Mouse (Mus musculus) midbrain, embryonic 14.5 days (tissue): ENCODE results near the gene Psmc3ip. TPM values are rescaled to one million over a fixed set of nuclear protein-coding genes. Genes with fewer than 3 reads are reported as not detected.

Experiments used
- ATAC-seq: fragments of 200-750 bp; cut with Nextera tagmentation; 2 replicates; pipeline ENCODE4 v1.8.0; 2017; ENCODE audit warnings: moderate number of reproducible peaks, moderate library complexity; ENCODE audit not compliant: low FRiP score, low TSS enrichment
- DNase-seq: peaks from one replicate; pipeline ENCODE4 v3.0.0-alpha.2; 2015
- H3K27ac ChIP-seq: fragments of 300-500 bp; sonication (generic); replicated peaks from 2 replicates; pipeline ENCODE4 v1.5.1; 2014; ENCODE audit warnings: mild to moderate bottlenecking, low read depth, low read length, moderate library complexity
- H3K27me3 ChIP-seq: fragments of 300-500 bp; sonication (generic); 2 replicates; pipeline ENCODE4 v1.6.1; 2014; ENCODE audit warnings: low read length, control low read depth, mixed read lengths; ENCODE audit not compliant: control insufficient read depth, insufficient read depth
- H3K36me3 ChIP-seq: fragments of 300-500 bp; sonication (generic); 2 replicates; pipeline ENCODE4 v1.6.1; 2014; ENCODE audit warnings: low read length, control low read depth; ENCODE audit not compliant: control insufficient read depth, insufficient read depth
- H3K4me1 ChIP-seq: fragments of 300-500 bp; sonication (generic); 2 replicates; pipeline ENCODE4 v1.6.1; 2014; ENCODE audit warnings: mild to moderate bottlenecking, antibody characterized with exemption, low read length, control low read depth; ENCODE audit not compliant: control insufficient read depth, insufficient read depth
- H3K4me2 ChIP-seq: fragments of 300-500 bp; sonication (generic); 2 replicates; pipeline ENCODE4 v1.6.1; 2014; ENCODE audit warnings: mild to moderate bottlenecking, low read length, moderate library complexity
- H3K4me3 ChIP-seq: fragments of 300-500 bp; sonication (generic); replicated peaks from 2 replicates; pipeline ENCODE4 v1.5.1; 2014; ENCODE audit warnings: low read depth, low read length
- H3K9ac ChIP-seq: fragments of 300-500 bp; sonication (generic); replicated peaks from 2 replicates; pipeline ENCODE4 v1.6.1; 2014; ENCODE audit warnings: mild to moderate bottlenecking, low read length, moderate library complexity
- H3K9me3 ChIP-seq: fragments of 300-500 bp; sonication (generic); 2 replicates; pipeline ENCODE4 v1.6.1; 2016; ENCODE audit warnings: low read length, control low read depth, mixed read lengths; ENCODE audit not compliant: control insufficient read depth
- WGBS: fragments of 180-500 bp; shearing (Covaris S2); extraction: QIAGEN DNeasy Blood & Tissue Kit; methylation state at CpG from one replicate; pipeline ENCODE4 v1.1.7; 2014; 5-methylcytosine and 5-hydroxymethylcytosine counted together
- microRNA-seq: library from miRNA; unstranded; fragments of <30 nt; microRNA quantifications from one replicate; pipeline ENCODE4, GENCODE M21; 2016
- polyA plus RNA-seq: library from polyadenylated mRNA; unstranded; fragments of >200 nt; fragmentation: Nextera tagmentation; extraction: Ambion mirVana; gene quantifications from 2 replicates; pipeline ENCODE4 v1.2.1, GENCODE M21; 2014

The Psmc3ip gene
- polyA plus RNA-seq, 1 experiment from 2014 or later, result 19.2 TPM

GRCm38 (mm10) chr11:101045826-101046225 lies 49.4 kb downstream of the Psmc3ip start:
- no peak for ATAC-seq
- H3K9me3 ChIP-seq, result no peaks in the 10 kb centered on the region
- no peak overlapping the region for H3K9ac ChIP-seq
- WGBS, result 92% methylated on average over 4 of the region's 4 CpGs
- H3K27ac ChIP-seq, result no peak overlapping the region
- no peak overlapping the region for H3K4me2 ChIP-seq
- no peak for DNase-seq
- no peaks in the 10 kb centered on the region for H3K27me3 ChIP-seq
- H3K36me3 ChIP-seq, result peaks cover 98% of the 10 kb centered on the region
- H3K4me1 ChIP-seq, result no peaks in the 10 kb centered on the region
- H3K4me3 ChIP-seq, result no peak overlapping the region

Small RNA genes lying within 50 kb of the gene (microRNA-seq; reads per million reads assigned to microRNA genes)
- gene Gm27626, result not detected

Other genes with a start within 250 kb of the Psmc3ip start
- 17.2 and 18.6 TPM in 2 replicates for gene Stat5b, start 244.7 kb downstream of the Psmc3ip start, polyA plus RNA-seq
- 1.7 and 1.9 TPM in 2 replicates for gene Stat5a, start 236.1 kb downstream of the Psmc3ip start, polyA plus RNA-seq
- 29.6 and 30.6 TPM in 2 replicates for gene Stat3, start 155.9 kb downstream of the Psmc3ip start, polyA plus RNA-seq
- 8.0 and 16.3 TPM in 2 replicates for gene Cavin1, start 124.5 kb downstream of the Psmc3ip start, polyA plus RNA-seq
- gene Atp6v0a1, start 86.0 kb downstream of the Psmc3ip start, polyA plus RNA-seq, result 115 and 119 TPM in 2 replicates
- gene Naglu, start 25.4 kb downstream of the Psmc3ip start, polyA plus RNA-seq, result 9.5 and 9.8 TPM in 2 replicates
- gene Hsd17b1, start 17.0 kb downstream of the Psmc3ip start, polyA plus RNA-seq, result 0.16 and 0.43 TPM in 2 replicates
- 43.6 and 44.4 TPM in 2 replicates for gene Coasy, start 12.9 kb downstream of the Psmc3ip start, polyA plus RNA-seq
- gene Mlx, start 8.2 kb downstream of the Psmc3ip start, polyA plus RNA-seq, result 92.9 and 100 TPM in 2 replicates
- 13.1 and 26.0 TPM in 2 replicates for gene Retreg3, start 24.5 kb upstream of the Psmc3ip start, polyA plus RNA-seq
- 73.3 and 75.5 TPM in 2 replicates for gene Tubg1, start 24.5 kb upstream of the Psmc3ip start, polyA plus RNA-seq
- gene Tubg2, start 60.5 kb upstream of the Psmc3ip start, polyA plus RNA-seq, result 42.2 and 56.0 TPM in 2 replicates
- gene Cntnap1, start 75.1 kb upstream of the Psmc3ip start, polyA plus RNA-seq, result 2.3 and 2.8 TPM in 2 replicates
- gene Plekhh3, start 75.9 kb upstream of the Psmc3ip start, polyA plus RNA-seq, result 8.2 and 8.4 TPM in 2 replicates
- 0.16 TPM in 1 of 2 replicates, not detected in the other for gene Ccr10, start 80.0 kb upstream of the Psmc3ip start, polyA plus RNA-seq
- 25.1 and 25.6 TPM in 2 replicates for gene Ezh1, start 131.0 kb upstream of the Psmc3ip start, polyA plus RNA-seq
- 59.7 and 84.0 TPM in 2 replicates for gene Ramp2, start 150.6 kb upstream of the Psmc3ip start, polyA plus RNA-seq
- 111 and 134 TPM in 2 replicates for gene Vps25, start 158.3 kb upstream of the Psmc3ip start, polyA plus RNA-seq
- 4.3 and 5.3 TPM in 2 replicates for gene Wnk4, start 165.1 kb upstream of the Psmc3ip start, polyA plus RNA-seq
- gene Cntd1, start 183.6 kb upstream of the Psmc3ip start, polyA plus RNA-seq, result 0.38 and 0.55 TPM in 2 replicates
- gene Coa3, start 183.7 kb upstream of the Psmc3ip start, polyA plus RNA-seq, result 221 and 243 TPM in 2 replicates
- 148 and 193 TPM in 2 replicates for gene Becn1, start 206.8 kb upstream of the Psmc3ip start, polyA plus RNA-seq
- 101 and 103 TPM in 2 replicates for gene Psme3, start 220.8 kb upstream of the Psmc3ip start, polyA plus RNA-seq
- 1.3 and 1.7 TPM in 2 replicates for gene Aoc2, start 229.6 kb upstream of the Psmc3ip start, polyA plus RNA-seq
- gene Aoc3, start 235.2 kb upstream of the Psmc3ip start, polyA plus RNA-seq, result 0.04 TPM in 1 of 2 replicates, not detected in the other